Mouse (Mus musculus) limb, embryonic 14.5 days (tissue): ENCODE data around the gene Gm14412. TPM values are rescaled to one million over a fixed set of nuclear protein-coding genes. Genes with fewer than 3 reads are reported as not detected.
"Not testable (repeated sequence)": the region's sequence is repeated elsewhere in the genome, so short reads cannot be mapped to it uniquely, and the experiment has no call there.

ENCODE experiments used
- ATAC-seq: fragments of 200-750 bp; cut with Nextera tagmentation; 2 replicates; pipeline ENCODE4 v1.8.0; 2017; ENCODE audit warnings: low read depth, moderate number of reproducible peaks, moderate TSS enrichment; ENCODE audit not compliant: low FRiP score
- DNase-seq: peaks from one replicate; pipeline ENCODE4 v3.0.0-alpha.2; 2015; ENCODE audit warnings: low spot score
- H3K27ac ChIP-seq: fragments of 300-500 bp; sonication (generic); replicated peaks from 2 replicates; pipeline ENCODE4 v1.5.1; 2014; ENCODE audit warnings: low read depth, mild to moderate bottlenecking, low read length, moderate library complexity, mixed read lengths
- H3K27me3 ChIP-seq: fragments of 300-500 bp; sonication (generic); 2 replicates; pipeline ENCODE4 v1.6.1; 2014; ENCODE audit warnings: low read length, mixed read lengths; ENCODE audit not compliant: control insufficient read depth, insufficient read depth
- H3K36me3 ChIP-seq: fragments of 300-500 bp; sonication (generic); 2 replicates; pipeline ENCODE4 v1.6.1; 2014; ENCODE audit warnings: mild to moderate bottlenecking, low read length, moderate library complexity, mixed read lengths; ENCODE audit not compliant: control insufficient read depth, insufficient read depth
- H3K4me1 ChIP-seq: fragments of 300-500 bp; sonication (generic); 2 replicates; pipeline ENCODE4 v1.6.1; 2014; ENCODE audit warnings: antibody characterized with exemption, low read length, mixed read lengths; ENCODE audit not compliant: control insufficient read depth, insufficient read depth
- H3K4me2 ChIP-seq: fragments of 300-500 bp; sonication (generic); replicated peaks from 2 replicates; pipeline ENCODE4 v1.6.1; 2014; ENCODE audit warnings: low read depth, mild to moderate bottlenecking, low read length, moderate library complexity; ENCODE audit not compliant: severe bottlenecking
- H3K4me3 ChIP-seq: fragments of 300-500 bp; sonication (generic); replicated peaks from 2 replicates; pipeline ENCODE4 v1.5.1; 2014; ENCODE audit warnings: low read length
- H3K9ac ChIP-seq: fragments of 300-500 bp; sonication (generic); 2 replicates; pipeline ENCODE4 v1.6.1; 2014; ENCODE audit warnings: mild to moderate bottlenecking, low read depth, low read length, moderate library complexity; ENCODE audit not compliant: severe bottlenecking
- H3K9me3 ChIP-seq: fragments of 300-500 bp; sonication (generic); 2 replicates; pipeline ENCODE4 v1.6.1; 2016; ENCODE audit warnings: low read length; ENCODE audit not compliant: control insufficient read depth
- WGBS: fragments of 180-500 bp; shearing (Covaris S2); extraction: QIAGEN DNeasy Blood & Tissue Kit; methylation state at CpG from one replicate; pipeline ENCODE4 v1.1.7; 2014; 5-methylcytosine and 5-hydroxymethylcytosine counted together
- polyA plus RNA-seq, 2 experiments: library from polyadenylated mRNA; depleted of rRNA in 1 of 2; stranded (reverse) in 1 of 2; unstranded in 1 of 2; fragments of >200 nt; fragmentation: Nextera tagmentation in 1 of 2; extraction: Ambion mirVana in 1 of 2; gene quantifications; 2 replicates each; pipeline versions ENCODE4 v1.2.1 to v1.2.3; 2012 to 2014

Gene Gm14412
- polyA plus RNA-seq, 2 experiments, result 0.28 to 0.57 TPM

DNA sequence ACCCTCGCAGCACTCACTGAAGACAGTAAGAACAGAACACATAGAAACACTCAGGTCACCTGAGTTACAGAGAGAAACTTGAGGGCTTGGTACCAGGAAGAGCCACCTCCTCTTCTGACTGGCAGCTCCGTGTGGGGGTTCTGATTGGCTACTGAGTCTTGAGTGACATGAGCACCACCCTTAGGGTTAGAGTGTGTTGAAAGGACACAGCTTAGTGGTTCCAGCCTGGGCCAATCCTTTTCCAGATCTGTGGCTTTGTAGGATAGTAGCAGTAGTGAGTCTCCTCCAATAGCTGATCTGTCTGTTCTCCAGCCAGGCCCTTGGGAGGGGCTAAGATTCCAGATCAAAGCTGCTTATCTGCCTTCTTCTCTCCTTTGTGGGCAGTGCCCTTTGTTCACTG is 46.4 kb downstream of the Gm14412 start:
- WGBS, result 71% methylated on average over 1 of the region's 2 CpGs
- not testable (repeated sequence) for DNase-seq

DNA sequence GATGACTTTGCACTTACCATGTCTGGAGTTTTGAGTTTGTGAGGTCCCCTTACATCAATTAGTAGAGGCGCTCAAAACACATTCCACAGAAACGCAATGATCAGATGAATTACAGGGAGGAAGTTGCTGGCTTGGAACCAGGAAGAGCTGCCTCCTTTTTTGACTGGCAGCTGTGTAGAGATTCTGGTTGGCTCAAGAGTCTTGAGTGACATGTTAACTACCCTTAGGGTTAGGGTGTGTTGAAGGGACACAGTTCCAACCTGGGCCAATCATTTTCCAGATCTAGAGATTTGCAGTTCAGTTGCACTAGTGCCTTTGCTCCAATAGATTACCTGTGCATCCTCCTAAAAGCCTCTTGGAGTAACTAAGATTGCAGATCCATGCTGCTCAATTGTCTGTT is 51.9 kb downstream of the Gm14412 start:
- 89% methylated on average over 2 of the region's 2 CpGs for WGBS
- H3K4me1 ChIP-seq, H3K36me3 ChIP-seq, H3K27me3 ChIP-seq, H3K27ac ChIP-seq, H3K9ac ChIP-seq, H3K9me3 ChIP-seq, DNase-seq, H3K4me2 ChIP-seq, ATAC-seq, H3K4me3 ChIP-seq: not testable (repeated sequence)

More for the DNA sequence above, 46.4 kb downstream of the Gm14412 start:
- H3K9me3 ChIP-seq, H3K27me3 ChIP-seq, H3K4me3 ChIP-seq, ATAC-seq, H3K4me2 ChIP-seq, H3K27ac ChIP-seq, H3K36me3 ChIP-seq, H3K9ac ChIP-seq, H3K4me1 ChIP-seq: not testable (repeated sequence)

DNA sequence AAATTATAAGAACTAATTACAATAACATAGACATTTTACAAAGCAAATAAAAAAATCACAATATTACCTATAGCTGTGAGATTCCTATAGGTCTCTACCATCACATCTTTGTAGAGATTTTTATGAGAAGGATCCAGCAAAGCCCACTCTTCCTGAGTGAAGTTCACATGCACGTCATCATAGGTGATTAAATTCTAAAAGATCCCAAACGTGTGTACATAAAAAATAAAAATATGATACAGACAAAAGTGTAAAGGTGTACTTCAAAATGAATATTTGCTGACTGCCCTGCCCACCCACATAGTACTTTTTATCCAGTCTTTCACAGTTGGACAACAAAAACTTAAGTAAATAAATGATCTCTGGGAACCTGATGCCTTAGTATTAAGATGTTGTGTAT is 57.2 kb downstream of the Gm14412 start, which contains the start of gene Gm14409:
Gm14409 (minus strand) TSS at position 101 of the 400 bp plus-strand sequence.
- not testable (repeated sequence) for H3K4me3 ChIP-seq, H3K4me1 ChIP-seq, H3K27me3 ChIP-seq, H3K36me3 ChIP-seq, H3K4me2 ChIP-seq, ATAC-seq, DNase-seq, H3K9me3 ChIP-seq, H3K9ac ChIP-seq, H3K27ac ChIP-seq
- WGBS, result no CpG with 5 or more reads among the region's 2 CpGs

Other genes with a start within 250 kb of the Gm14412 start
- not detected in 2 replicates for gene Gm14401, start 250.0 kb downstream of the Gm14412 start, polyA plus RNA-seq (2012; rRNA removed)
- 0.41 TPM in 1 of 2 replicates, not detected in the other for gene Gm14401, start 250.0 kb downstream of the Gm14412 start, polyA plus RNA-seq (2014; fragmentation: Nextera tagmentation; extraction: Ambion mirVana)
- gene Gm14410, start 117.9 kb downstream of the Gm14412 start, polyA plus RNA-seq (2012; rRNA removed), result 16.5 and 26.0 TPM in 2 replicates
- gene Gm14410, start 117.9 kb downstream of the Gm14412 start, polyA plus RNA-seq (2014; fragmentation: Nextera tagmentation; extraction: Ambion mirVana), result 31.3 and 32.1 TPM in 2 replicates
- not detected in 2 replicates for gene Gm14409, start 57.3 kb downstream of the Gm14412 start, polyA plus RNA-seq (2012; rRNA removed)
- not detected in 2 replicates for gene Gm14409, start 57.3 kb downstream of the Gm14412 start, polyA plus RNA-seq (2014; fragmentation: Nextera tagmentation; extraction: Ambion mirVana)
- gene Gm14418, start 74.0 kb upstream of the Gm14412 start, polyA plus RNA-seq (2012; rRNA removed), result 3.2 and 5.7 TPM in 2 replicates
- 7.4 and 11.4 TPM in 2 replicates for gene Gm14418, start 74.0 kb upstream of the Gm14412 start, polyA plus RNA-seq (2014; fragmentation: Nextera tagmentation; extraction: Ambion mirVana)
- gene Zfp970, start 140.4 kb upstream of the Gm14412 start, polyA plus RNA-seq (2012; rRNA removed), result 13.0 and 17.6 TPM in 2 replicates
- gene Zfp970, start 140.4 kb upstream of the Gm14412 start, polyA plus RNA-seq (2014; fragmentation: Nextera tagmentation; extraction: Ambion mirVana), result 12.8 and 14.5 TPM in 2 replicates
- 2.3 and 4.8 TPM in 2 replicates for gene Gm14403, start 173.9 kb upstream of the Gm14412 start, polyA plus RNA-seq (2012; rRNA removed)
- gene Gm14403, start 173.9 kb upstream of the Gm14412 start, polyA plus RNA-seq (2014; fragmentation: Nextera tagmentation; extraction: Ambion mirVana), result 5.1 and 5.2 TPM in 2 replicates